Mouse (Mus musculus): ENCODE data around the gene Clint1. TPM values are rescaled to one million over a fixed set of nuclear protein-coding genes. Genes with fewer than 3 reads are reported as not detected.
A peak's percentile ranks its signal among the peaks of the same experiment; 100 is the strongest.

The Clint1 gene
- polyA plus RNA-seq, 2 experiments = 77.3 to 102 TPM

- H3K36me3 ChIP-seq (ENCODE audit: control insufficient read depth, insufficient read depth, low read length) = no peaks in the 10 kb centered on the region
- ATAC-seq (ENCODE audit: low FRiP score, low read depth) (no peak), DNase-seq (ENCODE audit: low spot score) (no peak)
- no peak overlapping the region for H3K9ac ChIP-seq (ENCODE audit: low read depth, low read length, severe bottlenecking)
- TF ChIP-seq POLR2A (IDR thresholded peaks at IDR 0.05; ENCODE audit: borderline replicate concordance, extremely low read depth, insufficient read depth, insufficient read length) = no peak
- no peaks in the 10 kb centered on the region for H3K27me3 ChIP-seq (ENCODE audit: control insufficient read depth, insufficient read depth, low read length)
- WGBS = 69% methylated on average over 3 of the region's 3 CpGs
- peaks cover 18% of the 10 kb centered on the region for H3K4me1 ChIP-seq (ENCODE audit: control insufficient read depth, insufficient read depth, low read length)
- H3K9me3 ChIP-seq (ENCODE audit: control insufficient read depth, low read length) = no peaks in the 10 kb centered on the region
- H3K4me2 ChIP-seq (replicated peaks; ENCODE audit: low read depth, low read length, severe bottlenecking) = no peak overlapping the region
- H3K4me3 ChIP-seq (replicated peaks; ENCODE audit: low read length) = no peak overlapping the region
- no peak overlapping the region for H3K27ac ChIP-seq (replicated peaks; ENCODE audit: low read depth, low read length)
These were observed 5.8 kb upstream of the Clint1 start for GRCm38 (mm10) chr11:45846008-45846407.

- Histone ChIP-seq H3K27ac (replicated peaks; ENCODE audit: low read depth, low read length) (no peak overlapping the region), H3K4me1 (ENCODE audit: control insufficient read depth, insufficient read depth, low read length) (peaks cover 11% of the 10 kb centered on the region; the same call in 1 of the 2 replicates), H3K4me3 (replicated peaks; ENCODE audit: low read length) (no peak overlapping the region), H3K27me3 (ENCODE audit: control insufficient read depth, insufficient read depth, low read length) (no peaks in the 10 kb centered on the region), H3K4me2 (replicated peaks; ENCODE audit: low read depth, low read length, severe bottlenecking) (no peak overlapping the region; the same call in 1 of the 2 replicates), H3K9ac (ENCODE audit: low read depth, low read length, severe bottlenecking) (no peak overlapping the region), H3K36me3 (ENCODE audit: control insufficient read depth, insufficient read depth, low read length) (no peaks in the 10 kb centered on the region), H3K9me3 (ENCODE audit: control insufficient read depth, low read length) (no peaks in the 10 kb centered on the region)
- no peak for TF ChIP-seq POLR2A (IDR thresholded peaks at IDR 0.05; ENCODE audit: borderline replicate concordance, extremely low read depth, insufficient read depth, insufficient read length)
- no peak for ATAC-seq (ENCODE audit: low FRiP score, low read depth)
- 19% methylated on average over 7 of the region's 7 CpGs for WGBS
- peak; percentile 32 for DNase-seq (ENCODE audit: low spot score)
These were observed 4.3 kb upstream of the Clint1 start for GRCm38 (mm10) chr11:45847548-45847947.

- Histone ChIP-seq H3K4me2 (replicated peaks; ENCODE audit: low read depth, low read length, severe bottlenecking) (no peak overlapping the region), H3K27ac (replicated peaks; ENCODE audit: low read depth, low read length) (no peak overlapping the region), H3K36me3 (ENCODE audit: control insufficient read depth, insufficient read depth, low read length) (no peaks in the 10 kb centered on the region), H3K9ac (ENCODE audit: low read depth, low read length, severe bottlenecking) (no peak overlapping the region), H3K27me3 (ENCODE audit: control insufficient read depth, insufficient read depth, low read length) (no peaks in the 10 kb centered on the region), H3K4me1 (ENCODE audit: control insufficient read depth, insufficient read depth, low read length) (peaks cover 15% of the 10 kb centered on the region), H3K9me3 (ENCODE audit: control insufficient read depth, low read length) (no peaks in the 10 kb centered on the region), H3K4me3 (replicated peaks; ENCODE audit: low read length) (no peak overlapping the region)
- WGBS = 78% methylated on average over 12 of the region's 12 CpGs
- ATAC-seq (ENCODE audit: low FRiP score, low read depth) = no peak
- no peak for DNase-seq (ENCODE audit: low spot score)
- TF ChIP-seq POLR2A (IDR thresholded peaks at IDR 0.05; ENCODE audit: borderline replicate concordance, extremely low read depth, insufficient read depth, insufficient read length) = no peak
These were observed 3.6 kb upstream of the Clint1 start for GRCm38 (mm10) chr11:45848253-45848652.

- Histone ChIP-seq H3K9me3 (ENCODE audit: control insufficient read depth, low read length) (no peaks in the 10 kb centered on the region), H3K4me3 (replicated peaks; ENCODE audit: low read length) (no peak overlapping the region), H3K9ac (ENCODE audit: low read depth, low read length, severe bottlenecking) (no peak overlapping the region), H3K4me1 (ENCODE audit: control insufficient read depth, insufficient read depth, low read length) (peaks cover 20% of the 10 kb centered on the region), H3K27ac (replicated peaks; ENCODE audit: low read depth, low read length) (no peak overlapping the region), H3K36me3 (ENCODE audit: control insufficient read depth, insufficient read depth, low read length) (peaks cover 8% of the 10 kb centered on the region), H3K27me3 (ENCODE audit: control insufficient read depth, insufficient read depth, low read length) (no peaks in the 10 kb centered on the region), H3K4me2 (replicated peaks; ENCODE audit: low read depth, low read length, severe bottlenecking) (no peak overlapping the region)
- no peak for TF ChIP-seq POLR2A (IDR thresholded peaks at IDR 0.05; ENCODE audit: borderline replicate concordance, extremely low read depth, insufficient read depth, insufficient read length)
- WGBS = 86% methylated on average over 4 of the region's 4 CpGs
- DNase-seq (ENCODE audit: low spot score) (no peak), ATAC-seq (ENCODE audit: low FRiP score, low read depth) (no peak)
These were observed 2.6 kb upstream of the Clint1 start for GRCm38 (mm10) chr11:45849203-45849602.

- H3K27me3 ChIP-seq (ENCODE audit: control insufficient read depth, insufficient read depth, low read length) = no peaks in the 10 kb centered on the region
- no peak for TF ChIP-seq POLR2A (IDR thresholded peaks at IDR 0.05; ENCODE audit: borderline replicate concordance, extremely low read depth, insufficient read depth, insufficient read length)
- peaks cover 13% of the 10 kb centered on the region for H3K36me3 ChIP-seq (ENCODE audit: control insufficient read depth, insufficient read depth, low read length)
- H3K9me3 ChIP-seq (ENCODE audit: control insufficient read depth, low read length) = no peaks in the 10 kb centered on the region
- ATAC-seq (ENCODE audit: low FRiP score, low read depth) (no peak), DNase-seq (ENCODE audit: low spot score) (no peak)
- no peak overlapping the region for H3K9ac ChIP-seq (ENCODE audit: low read depth, low read length, severe bottlenecking)
- 51% methylated on average over 3 of the region's 3 CpGs for WGBS
- peaks cover 20% of the 10 kb centered on the region for H3K4me1 ChIP-seq (ENCODE audit: control insufficient read depth, insufficient read depth, low read length)
- no peak overlapping the region for H3K4me3 ChIP-seq (replicated peaks; ENCODE audit: low read length)
- H3K27ac ChIP-seq (replicated peaks; ENCODE audit: low read depth, low read length) = no peak overlapping the region
- H3K4me2 ChIP-seq (replicated peaks; ENCODE audit: low read depth, low read length, severe bottlenecking) = no peak overlapping the region
These were observed 2.0 kb upstream of the Clint1 start for GRCm38 (mm10) chr11:45849859-45850258.

GRCm38 (mm10) chr11:45850317-45850716 lies 1.5 kb upstream of the Clint1 start:
- WGBS = 48% methylated on average over 3 of the region's 3 CpGs
- ATAC-seq (ENCODE audit: low FRiP score, low read depth) (no peak), DNase-seq (ENCODE audit: low spot score) (no peak)
- peaks cover 20% of the 10 kb centered on the region for H3K4me1 ChIP-seq (ENCODE audit: control insufficient read depth, insufficient read depth, low read length)
- no peaks in the 10 kb centered on the region for H3K27me3 ChIP-seq (ENCODE audit: control insufficient read depth, insufficient read depth, low read length)
- no peak overlapping the region for H3K4me2 ChIP-seq (replicated peaks; ENCODE audit: low read depth, low read length, severe bottlenecking)
- no peak overlapping the region for H3K27ac ChIP-seq (replicated peaks; ENCODE audit: low read depth, low read length)
- H3K9me3 ChIP-seq (ENCODE audit: control insufficient read depth, low read length) = no peaks in the 10 kb centered on the region
- H3K4me3 ChIP-seq (replicated peaks; ENCODE audit: low read length) = no peak overlapping the region
- no peak overlapping the region for H3K9ac ChIP-seq (ENCODE audit: low read depth, low read length, severe bottlenecking)
- peaks cover 13% of the 10 kb centered on the region for H3K36me3 ChIP-seq (ENCODE audit: control insufficient read depth, insufficient read depth, low read length)
- TF ChIP-seq POLR2A (IDR thresholded peaks at IDR 0.05; ENCODE audit: borderline replicate concordance, extremely low read depth, insufficient read depth, insufficient read length) = no peak

Measured in limb, embryonic 14.5 days (tissue).